Comparison of ENCODE assay signal across 10 mouse cellular contexts in the genomic region with DNA sequence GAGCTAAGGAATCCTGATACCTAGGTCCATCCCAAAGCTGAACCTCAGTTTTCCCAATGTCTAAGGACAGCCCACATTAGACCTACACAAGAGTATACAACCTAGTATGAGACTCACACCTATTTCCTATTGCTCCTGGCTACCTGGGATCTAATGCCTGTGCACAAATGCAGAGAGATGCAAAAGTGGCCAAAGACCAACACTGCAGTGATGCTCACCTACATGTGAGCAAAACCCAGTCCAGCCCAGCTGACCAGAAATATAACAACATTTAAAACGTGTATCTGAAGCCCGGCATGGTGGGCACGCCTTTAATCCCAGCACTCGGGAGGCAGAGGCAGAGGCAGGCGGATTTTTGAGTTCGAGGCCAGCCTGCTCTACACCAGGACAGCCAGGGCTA. TPM values are rescaled to one million over a fixed set of nuclear protein-coding genes. Genes with fewer than 3 reads are reported as not detected.
DNase-seq lines count a peak whose midpoint lies in the region; ATAC-seq and TF ChIP-seq lines count a peak whose summit lies in the region.
"Had no signal": no experiment of that assay in that cellular context is flagged by ENCODE, and none has a peak within 500 bp of the region (broad histone marks: within the 10 kb centered on the region; RNA-seq: fewer than 3 reads in every experiment).

No protein-coding gene starts in this region.

- H3K4me3 ChIP-seq in heart, embryonic 15.5 days, result peak overlapping the region; percentile 69; the same call in 1 of the 2 replicates
- no peak overlapping the region for H3K4me3 ChIP-seq in heart, adult 2 months
- peak overlapping the region; percentile 72 for H3K4me3 ChIP-seq in hindbrain, postnatal 0 days (ENCODE audit: low read length)
- H3K4me3 ChIP-seq in midbrain, embryonic 14.5 days (replicated peaks; ENCODE audit: low read depth, low read length), result no peak overlapping the region

- no peaks in the 10 kb centered on the region for H3K79me2 ChIP-seq in heart, adult 2 months (replicated peaks; ENCODE audit: control insufficient read depth, insufficient read depth, low read length)

- no peak for TF ChIP-seq CTCF in heart, adult 2 months (IDR thresholded peaks at IDR 0.05)
- no peak for TF ChIP-seq CTCF in hindbrain, postnatal 0 days (IDR thresholded peaks at IDR 0.05; ENCODE audit: low read depth)

- no peak overlapping the region for H3K27ac ChIP-seq in heart, embryonic 15.5 days
- no peak overlapping the region; the same call in 1 of the 2 replicates for H3K27ac ChIP-seq in heart, adult 2 months
- no peak overlapping the region for H3K27ac ChIP-seq in hindbrain, postnatal 0 days
- no peak overlapping the region for H3K27ac ChIP-seq in midbrain, embryonic 14.5 days (replicated peaks; ENCODE audit: low read depth, low read length)

- no peak for TF ChIP-seq EP300 in heart, adult 2 months (IDR thresholded peaks at IDR 0.05; ENCODE audit: insufficient read depth, low read depth, low read length)

- 14% methylated on average over 6 of the region's 6 CpGs for WGBS in heart, embryonic 15.5 days
- 37% methylated on average over 6 of the region's 6 CpGs for WGBS in heart, adult 2 months
- 15% methylated on average over 6 of the region's 6 CpGs for WGBS in hindbrain, postnatal 0 days
- 11% methylated on average over 6 of the region's 6 CpGs for WGBS in midbrain, embryonic 14.5 days

- DNase-seq in heart, adult 2 months, result no peak
- peak; percentile 18 for DNase-seq in T-cell, adult 2 months (ENCODE audit: low spot score)
- no peak for DNase-seq in hindbrain, postnatal 0 days (ENCODE audit: low spot score)
- DNase-seq in midbrain, embryonic 14.5 days, result no peak
- no peak for DNase-seq in left cerebral cortex, postnatal 4 days
- no peak for DNase-seq in frontal cortex, postnatal 25 days (ENCODE audit: low spot score in 2 of 2)

- H3K4me1 ChIP-seq in heart, embryonic 15.5 days (replicated peaks), result peaks cover 19% of the 10 kb centered on the region
- H3K4me1 ChIP-seq in heart, adult 2 months (ENCODE audit: control insufficient read depth, insufficient read depth, low read length), result peaks cover 7% of the 10 kb centered on the region
- no peaks in the 10 kb centered on the region for H3K4me1 ChIP-seq in hindbrain, postnatal 0 days (ENCODE audit: insufficient read depth, low read length)
- H3K4me1 ChIP-seq in midbrain, embryonic 14.5 days (ENCODE audit: control insufficient read depth, insufficient read depth, low read length), result no peaks in the 10 kb centered on the region

- H3K27me3 ChIP-seq in heart, embryonic 15.5 days, result peaks cover 8% of the 10 kb centered on the region; the same call in 1 of the 2 replicates
- no peaks in the 10 kb centered on the region for H3K27me3 ChIP-seq in heart, adult 2 months (ENCODE audit: control insufficient read depth, insufficient read depth, low read length)
- H3K27me3 ChIP-seq in hindbrain, postnatal 0 days (ENCODE audit: insufficient read depth, low read length), result no peaks in the 10 kb centered on the region
- H3K27me3 ChIP-seq in midbrain, embryonic 14.5 days (ENCODE audit: control insufficient read depth, insufficient read depth, low read length), result peaks cover 6% of the 10 kb centered on the region

- H3K9ac ChIP-seq in heart, embryonic 15.5 days, result no peak overlapping the region
- no peak overlapping the region for H3K9ac ChIP-seq in heart, adult 2 months (ENCODE audit: low read depth, low read length)
- no peak overlapping the region for H3K9ac ChIP-seq in hindbrain, postnatal 0 days (replicated peaks; ENCODE audit: low read length)
- H3K9ac ChIP-seq in midbrain, embryonic 14.5 days (replicated peaks; ENCODE audit: low read length), result no peak overlapping the region

- ATAC-seq in heart, embryonic 15.5 days (replicated peaks; ENCODE audit: insufficient number of reproducible peaks, insufficient read depth, low FRiP score, low read depth), result no peak
- ATAC-seq in hindbrain, postnatal 0 days, result no peak
- ATAC-seq in midbrain, embryonic 14.5 days (ENCODE audit: low FRiP score, low TSS enrichment), result no peak
- ATAC-seq in frontal cortex, adult (ENCODE audit: low TSS enrichment), result no peak

- TF ChIP-seq POLR2A in heart, adult 2 months (IDR thresholded peaks at IDR 0.05; ENCODE audit: insufficient read depth, low read depth, low read length), result no peak

- no peaks in the 10 kb centered on the region for H3K36me3 ChIP-seq in heart, embryonic 15.5 days
- no peaks in the 10 kb centered on the region for H3K36me3 ChIP-seq in heart, adult 2 months (ENCODE audit: control insufficient read depth, insufficient read depth, low read length)
- H3K36me3 ChIP-seq in hindbrain, postnatal 0 days (ENCODE audit: insufficient read depth, low read length), result no peaks in the 10 kb centered on the region
- H3K36me3 ChIP-seq in midbrain, embryonic 14.5 days (ENCODE audit: control insufficient read depth, insufficient read depth, low read length), result no peaks in the 10 kb centered on the region

- H3K9me3 ChIP-seq in heart, embryonic 15.5 days (replicated peaks), result no peaks in the 10 kb centered on the region
- no peaks in the 10 kb centered on the region for H3K9me3 ChIP-seq in hindbrain, postnatal 0 days (ENCODE audit: low read length)
- H3K9me3 ChIP-seq in midbrain, embryonic 14.5 days (ENCODE audit: control insufficient read depth, low read length), result no peaks in the 10 kb centered on the region

- H3K4me2 ChIP-seq in heart, embryonic 15.5 days, result peak overlapping the region; percentile 60; the same call in 1 of the 2 replicates
- peak overlapping the region; percentile 65 for H3K4me2 ChIP-seq in hindbrain, postnatal 0 days (ENCODE audit: low read depth, low read length)
- H3K4me2 ChIP-seq in midbrain, embryonic 14.5 days (ENCODE audit: low read length), result peak overlapping the region; percentile 61; the same call in 1 of the 2 replicates

- intact Hi-C loops in heart, adult 2 months (cut with DNase I), result no loop called here
- intact Hi-C loops in left cerebral cortex, postnatal 4 days (cut with DNase I), result loop anchor here (10.0 kb wide), 1 partner anchor 351 kb away; a partner anchor contains a TSS

RNA-seq across cellular contexts. Expression of a gene that starts 18.2 kb away (rescaled TPM):
- 10.9 and 14.4 TPM in 2 replicates for polyA plus RNA-seq in heart, embryonic 15.5 days (2015; fragmentation: Nextera tagmentation; extraction: Ambion mirVana)
- 1 to 10 TPM; 5.5 to 6.2 TPM for total RNA-seq in heart, adult 2 months (2021)
- 8.7 and 9.8 TPM in 2 replicates for polyA plus RNA-seq in heart, adult 2 months (2012; rRNA removed)
- total RNA-seq in hindbrain, postnatal 0 days (2014; rRNA removed), result 17.1 and 28.1 TPM in 2 replicates
- 9.4 and 10.3 TPM in 2 replicates for polyA plus RNA-seq in hindbrain, postnatal 0 days (2015; fragmentation: Nextera tagmentation; extraction: Ambion mirVana)
- 16.8 and 19.1 TPM in 2 replicates for polyA plus RNA-seq in midbrain, embryonic 14.5 days (2014; fragmentation: Nextera tagmentation; extraction: Ambion mirVana)
- 1 to 10 TPM; 6.4 to 7.3 TPM for total RNA-seq in left cerebral cortex, postnatal 4 days (2021)

RNA-seq across cellular contexts. Expression of a gene that starts 53.4 kb away (rescaled TPM):
- 6.7 and 8.3 TPM in 2 replicates for polyA plus RNA-seq in heart, embryonic 15.5 days (2015; fragmentation: Nextera tagmentation; extraction: Ambion mirVana)
- total RNA-seq in heart, adult 2 months (2021), result 1 to 10 TPM; 2.2 to 2.8 TPM
- 3.2 and 3.6 TPM in 2 replicates for polyA plus RNA-seq in heart, adult 2 months (2012; rRNA removed)
- total RNA-seq in hindbrain, postnatal 0 days (2014; rRNA removed), result 37.6 and 44.0 TPM in 2 replicates
- 21.5 and 21.6 TPM in 2 replicates for polyA plus RNA-seq in hindbrain, postnatal 0 days (2015; fragmentation: Nextera tagmentation; extraction: Ambion mirVana)
- 24.8 and 31.4 TPM in 2 replicates for polyA plus RNA-seq in midbrain, embryonic 14.5 days (2014; fragmentation: Nextera tagmentation; extraction: Ambion mirVana)
- total RNA-seq in left cerebral cortex, postnatal 4 days (2021), result 10 to 100 TPM; 42.1 to 42.4 TPM

RNA-seq across cellular contexts. Expression of a gene that starts 54.8 kb away (rescaled TPM):
- 0.06 TPM in 1 of 2 replicates, not detected in the other for polyA plus RNA-seq in heart, embryonic 15.5 days (2015; fragmentation: Nextera tagmentation; extraction: Ambion mirVana)
- not detected for total RNA-seq in heart, adult 2 months (2021)
- not detected in 2 replicates for polyA plus RNA-seq in heart, adult 2 months (2012; rRNA removed)
- total RNA-seq in hindbrain, postnatal 0 days (2014; rRNA removed), result 0.10 TPM in 1 of 2 replicates, not detected in the other
- 0.14 and 0.26 TPM in 2 replicates for polyA plus RNA-seq in hindbrain, postnatal 0 days (2015; fragmentation: Nextera tagmentation; extraction: Ambion mirVana)
- polyA plus RNA-seq in midbrain, embryonic 14.5 days (2014; fragmentation: Nextera tagmentation; extraction: Ambion mirVana), result not detected in 2 replicates
- not detected for total RNA-seq in left cerebral cortex, postnatal 4 days (2021)
- total RNA-seq: layer of hippocampus, postnatal 10 days had no signal
- polyA plus RNA-seq: small intestine, adult 2 months had no signal

Comparison
In these comparisons a context has a peak if more than half of its experiments do, and no peak if none do; other contexts are left out.
1. H3K4me3 ChIP-seq: peak in heart, embryonic 15.5 days (single experiment) and hindbrain, postnatal 0 days (single experiment); none in heart, adult 2 months (single experiment) and midbrain, embryonic 14.5 days (single experiment).
2. Peak in every context shown above with its lines, with median percentiles within 50 percentile points of each other: H3K4me2 ChIP-seq.